Mouse (Mus musculus): Measurements from ENCODE around the gene Dhx36.

- TF ChIP-seq POLR2A (IDR thresholded peaks at IDR 0.05; ENCODE audit: insufficient read depth, low read length) (no peak), CTCF (IDR thresholded peaks at IDR 0.05; ENCODE audit: low read depth, low read length) (no peak), EP300 (IDR thresholded peaks at IDR 0.05; ENCODE audit: insufficient read depth, low read depth, low read length) (no peak)
These were observed 51.0 kb downstream of the Dhx36 start for GRCm38 (mm10) chr3:62455854-62456253.
